Mouse (Mus musculus): ENCODE data around the gene Cbx8. TPM values are rescaled to one million over a fixed set of nuclear protein-coding genes. Genes with fewer than 3 reads are reported as not detected.
A peak's percentile ranks its signal among the peaks of the same experiment; 100 is the strongest.

Gene Cbx8
- polyA plus RNA-seq, 1 experiment, result 4.2 TPM

GRCm38 (mm10) chr11:118998540-118999265 lies 42.1 kb downstream of the Cbx8 start:
- Histone ChIP-seq H3K27ac (ENCODE audit: insufficient read depth, low read length) (no peak overlapping the region), H3K4me3 (ENCODE audit: insufficient read depth, low read length) (no peak overlapping the region), H3K4me1 (ENCODE audit: control insufficient read depth, insufficient read depth, low read length) (no peaks in the 10 kb centered on the region)
- TF ChIP-seq POLR2A (IDR thresholded peaks at IDR 0.05; ENCODE audit: low read depth, low read length) (no peak), CTCF (IDR thresholded peaks at IDR 0.05; ENCODE audit: borderline replicate concordance, insufficient read depth, low read length) (peak; percentile 42)

GRCm38 (mm10) chr11:118997182-118997581 lies 43.6 kb downstream of the Cbx8 start:
- Histone ChIP-seq H3K4me1 (ENCODE audit: control insufficient read depth, insufficient read depth, low read length) (no peaks in the 10 kb centered on the region), H3K4me3 (ENCODE audit: insufficient read depth, low read length) (no peak overlapping the region), H3K27ac (ENCODE audit: insufficient read depth, low read length) (no peak overlapping the region)
- no peak for TF ChIP-seq CTCF (IDR thresholded peaks at IDR 0.05; ENCODE audit: borderline replicate concordance, insufficient read depth, low read length)
- TF ChIP-seq POLR2A (IDR thresholded peaks at IDR 0.05; ENCODE audit: low read depth, low read length), result no peak

- no peak overlapping the region for H3K27ac ChIP-seq (ENCODE audit: insufficient read depth, low read length)
- no peak for TF ChIP-seq CTCF (IDR thresholded peaks at IDR 0.05; ENCODE audit: borderline replicate concordance, insufficient read depth, low read length)
- TF ChIP-seq POLR2A (IDR thresholded peaks at IDR 0.05; ENCODE audit: low read depth, low read length), result no peak
- H3K4me3 ChIP-seq (ENCODE audit: insufficient read depth, low read length), result no peak overlapping the region
- no peaks in the 10 kb centered on the region for H3K4me1 ChIP-seq (ENCODE audit: control insufficient read depth, insufficient read depth, low read length)
Observed at GRCm38 (mm10) chr11:118995448-118995847, 45.3 kb downstream of the Cbx8 start.

GRCm38 (mm10) chr11:118992781-118993180 lies 48.0 kb downstream of the Cbx8 start:
- Histone ChIP-seq H3K27ac (ENCODE audit: insufficient read depth, low read length) (no peak overlapping the region), H3K4me1 (ENCODE audit: control insufficient read depth, insufficient read depth, low read length) (no peaks in the 10 kb centered on the region), H3K4me3 (ENCODE audit: insufficient read depth, low read length) (no peak overlapping the region)
- TF ChIP-seq CTCF (IDR thresholded peaks at IDR 0.05; ENCODE audit: borderline replicate concordance, insufficient read depth, low read length) (no peak), POLR2A (IDR thresholded peaks at IDR 0.05; ENCODE audit: low read depth, low read length) (no peak)

GRCm38 (mm10) chr11:118987999-118988398 lies 52.8 kb downstream of the Cbx8 start, which contains the start of gene Enpp7:
TSS of gene Enpp7 (plus strand) at chr11:118988188.
- no peak within 1 kb of the TSS for H3K27ac ChIP-seq (ENCODE audit: insufficient read depth, low read length)
- H3K4me3 ChIP-seq (ENCODE audit: insufficient read depth, low read length), result no peak within 1 kb of the TSS
- no peaks in the 10 kb centered on the region for H3K4me1 ChIP-seq (ENCODE audit: control insufficient read depth, insufficient read depth, low read length)
- TF ChIP-seq POLR2A (IDR thresholded peaks at IDR 0.05; ENCODE audit: low read depth, low read length), result no peak
- no peak for TF ChIP-seq CTCF (IDR thresholded peaks at IDR 0.05; ENCODE audit: borderline replicate concordance, insufficient read depth, low read length)

Other genes with a start within 250 kb of the Cbx8 start
- not detected in 2 replicates for gene Rbfox3, start 129.4 kb downstream of the Cbx8 start, polyA plus RNA-seq (2011; ENCODE audit: insufficient read length, low read depth, missing spikeins)
- not detected in 2 replicates for gene Enpp7, start 52.8 kb downstream of the Cbx8 start, polyA plus RNA-seq (2011; ENCODE audit: insufficient read length, low read depth, missing spikeins)
- gene Cbx2, start 18.0 kb downstream of the Cbx8 start, polyA plus RNA-seq (2011; ENCODE audit: insufficient read length, low read depth, missing spikeins), result 4.7 and 6.9 TPM in 2 replicates
- gene Cbx4, start 45.3 kb upstream of the Cbx8 start, polyA plus RNA-seq (2011; ENCODE audit: insufficient read length, low read depth, missing spikeins), result 11.2 and 11.8 TPM in 2 replicates
- 10.6 TPM in 2 replicates for gene Tbc1d16, start 187.5 kb upstream of the Cbx8 start, polyA plus RNA-seq (2011; ENCODE audit: insufficient read length, low read depth, missing spikeins)
- 0.60 and 0.81 TPM in 2 replicates for gene Ccdc40, start 187.6 kb upstream of the Cbx8 start, polyA plus RNA-seq (2011; ENCODE audit: insufficient read length, low read depth, missing spikeins)
- gene Gaa, start 226.9 kb upstream of the Cbx8 start, polyA plus RNA-seq (2011; ENCODE audit: insufficient read length, low read depth, missing spikeins), result 131 TPM in 2 replicates